Mouse (Mus musculus) adrenal gland, adult (tissue): ENCODE results near the gene Mfsd9.

ENCODE experiments used
- DNase-seq, 2 experiments: peaks; one replicate each; pipeline ENCODE4 v3.0.0; 2022 to 2023; ENCODE audit warnings: low spot score in 1 of 2; ENCODE audit not compliant: inconsistent age in 2 of 2

Mfsd9 gene

GRCm38 (mm10) chr1:40790324-40791141, at the start of gene Mfsd9:
TSS of gene Mfsd9 (minus strand) at chr1:40790687.
- DNase-seq = peak; percentile 93 to 98

- no peak for DNase-seq
Observed at GRCm38 (mm10) chr1:40835468-40835867, 45.0 kb upstream of the Mfsd9 start.

DNA sequence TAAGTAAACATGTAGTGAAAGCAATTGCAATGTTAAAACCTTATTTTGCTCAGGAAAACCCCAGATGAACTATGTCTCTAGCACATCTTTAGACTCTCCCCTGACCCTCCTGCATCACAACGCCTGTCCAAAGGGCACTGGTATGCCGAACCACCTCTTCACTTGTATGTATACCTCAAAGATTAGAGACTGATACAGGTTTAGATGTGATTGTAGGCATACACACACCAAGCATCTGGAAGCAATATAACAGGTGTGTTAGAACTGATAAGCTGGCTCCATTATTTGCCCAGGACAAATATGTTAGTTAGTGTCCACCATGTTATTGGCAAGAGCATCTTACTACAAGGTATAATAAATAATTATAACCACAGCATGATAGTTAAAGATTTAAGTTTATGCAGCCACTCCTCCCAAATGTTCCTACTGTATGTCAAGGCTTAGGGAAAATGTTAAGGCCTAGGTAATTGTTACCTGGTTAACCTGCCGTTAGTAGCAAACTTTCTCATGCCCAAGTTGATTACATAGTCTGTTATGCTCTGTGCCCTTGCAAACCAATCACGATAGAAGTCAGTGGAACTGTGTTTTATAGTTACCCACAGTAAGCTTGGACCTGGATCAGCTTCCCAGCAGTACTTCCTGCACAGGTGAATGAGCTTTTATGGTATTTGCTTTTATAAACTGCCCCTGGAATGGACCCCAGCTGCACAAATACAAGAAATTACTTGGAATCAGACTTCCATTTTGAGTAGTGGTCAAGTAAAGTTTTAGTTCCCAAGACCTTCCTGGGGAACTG, 40.4 kb upstream of the Mfsd9 start:
- no peak for DNase-seq

GRCm38 (mm10) chr1:40829213-40829914, 38.9 kb upstream of the Mfsd9 start:
- peak; percentile 45 to 54 for DNase-seq

- peak; percentile 38 to 53 for DNase-seq
Observed at GRCm38 (mm10) chr1:40825826-40826225, 35.3 kb upstream of the Mfsd9 start.

- DNase-seq = no peak
Observed at GRCm38 (mm10) chr1:40824936-40825335, 34.4 kb upstream of the Mfsd9 start.

DNA sequence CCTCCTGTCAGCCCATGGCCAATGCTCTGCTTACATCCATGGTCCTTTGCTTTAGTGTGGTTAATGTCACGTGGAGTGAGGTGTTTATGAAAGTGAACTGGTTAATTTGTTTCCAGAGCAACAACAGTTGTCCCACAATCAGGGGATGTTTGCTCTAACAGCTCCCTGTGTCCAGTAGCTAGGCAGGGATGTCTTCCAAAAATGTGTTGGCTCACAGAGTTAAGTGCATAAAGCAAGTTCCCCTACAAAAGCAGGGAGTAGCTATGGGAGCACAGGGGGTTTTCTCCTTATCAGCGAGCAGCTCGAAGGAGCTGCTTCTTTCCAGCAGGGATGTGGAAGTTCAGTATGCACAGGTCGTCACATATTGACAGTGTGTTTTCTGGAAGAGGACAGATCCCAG, 34.0 kb upstream of the Mfsd9 start:
- no peak for DNase-seq

- DNase-seq = no peak
Observed at GRCm38 (mm10) chr1:40815071-40815845, 24.8 kb upstream of the Mfsd9 start.

- DNase-seq = no peak
Observed at GRCm38 (mm10) chr1:40808643-40809042, 18.2 kb upstream of the Mfsd9 start.

GRCm38 (mm10) chr1:40805891-40806290, 15.4 kb upstream of the Mfsd9 start:
- no peak for DNase-seq

DNA sequence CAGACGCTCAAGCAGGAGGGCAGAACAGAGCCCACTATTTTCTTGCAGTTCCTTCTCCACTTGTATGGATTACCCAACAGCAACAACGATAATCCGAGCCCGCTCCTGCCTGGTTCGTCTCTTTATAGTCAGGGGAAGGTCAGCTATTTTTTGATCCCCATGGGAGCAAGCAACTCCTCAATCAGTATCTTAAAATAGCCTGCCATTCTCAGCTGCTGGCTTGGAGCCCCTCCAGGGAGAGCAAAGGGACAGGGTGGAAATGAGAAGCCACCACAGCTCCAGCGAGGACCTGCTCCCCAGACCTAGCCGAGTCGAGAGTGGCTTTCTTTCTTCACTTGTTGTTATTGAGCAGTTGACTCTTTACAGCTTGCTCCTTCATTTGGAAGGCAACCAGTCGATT, 14.9 kb upstream of the Mfsd9 start, which contains the start of gene Tmem182:
Tmem182 (plus strand) TSS at position 251 of the 400 bp plus-strand sequence.
- DNase-seq = peak; percentile 16 to 53

DNA sequence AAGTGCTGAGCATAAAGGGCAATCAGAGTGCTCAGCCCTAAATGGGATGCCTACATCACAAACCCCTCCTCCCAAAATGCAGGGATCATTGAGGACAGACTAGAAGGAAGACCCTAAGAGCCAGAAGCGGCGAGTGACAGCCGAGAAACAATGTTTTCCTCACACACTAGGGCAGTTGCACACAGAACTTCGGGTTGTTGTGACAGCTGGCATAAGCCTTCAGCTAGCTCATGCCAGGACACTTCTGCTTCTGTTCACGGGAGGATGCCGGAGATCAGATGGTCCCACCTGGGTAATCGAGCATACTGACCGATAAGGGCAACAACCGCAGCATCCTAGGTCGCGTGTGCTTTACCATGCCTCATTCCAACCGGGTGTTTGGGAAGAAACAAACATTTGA, 13.6 kb upstream of the Mfsd9 start:
- DNase-seq = no peak

GRCm38 (mm10) chr1:40802759-40803158, 12.3 kb upstream of the Mfsd9 start:
- peak; percentile 23 to 80 for DNase-seq

GRCm38 (mm10) chr1:40800908-40801307, 10.4 kb upstream of the Mfsd9 start:
- DNase-seq = no peak

GRCm38 (mm10) chr1:40799121-40799520, 8.6 kb upstream of the Mfsd9 start:
- no peak for DNase-seq

GRCm38 (mm10) chr1:40797348-40797747, 6.9 kb upstream of the Mfsd9 start:
- peak; percentile 65 to 89 for DNase-seq

GRCm38 (mm10) chr1:40795508-40795907, 5.0 kb upstream of the Mfsd9 start:
- no peak for DNase-seq

DNA sequence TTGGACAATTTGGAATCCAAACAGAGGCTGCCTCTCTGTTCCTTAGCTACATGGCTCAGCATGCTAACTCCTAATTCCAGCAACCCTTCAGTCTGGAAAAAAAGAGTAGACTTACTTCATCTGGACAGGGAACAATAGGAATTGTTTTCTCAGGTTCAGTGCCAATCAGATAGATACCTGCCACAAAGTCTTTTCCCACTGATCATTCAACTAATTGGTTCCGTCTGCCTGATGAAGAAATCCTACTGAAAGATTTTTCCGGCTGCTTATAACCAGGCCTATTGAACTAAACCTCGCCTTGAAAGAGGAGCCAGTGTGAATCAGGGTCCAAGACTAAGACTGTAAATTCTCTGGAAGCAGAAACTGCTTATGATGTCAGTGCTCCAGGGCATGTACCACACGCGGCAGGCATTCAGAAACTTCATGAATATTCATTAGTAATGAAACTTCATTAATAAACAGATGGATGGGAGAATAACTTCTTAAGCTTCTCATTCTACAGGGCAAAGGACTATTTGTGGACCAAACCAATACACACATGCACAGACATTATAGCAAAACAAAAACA, 737 bp downstream of the Mfsd9 start:
- DNase-seq = peak in 1 of 2 experiments; percentile 66

DNA sequence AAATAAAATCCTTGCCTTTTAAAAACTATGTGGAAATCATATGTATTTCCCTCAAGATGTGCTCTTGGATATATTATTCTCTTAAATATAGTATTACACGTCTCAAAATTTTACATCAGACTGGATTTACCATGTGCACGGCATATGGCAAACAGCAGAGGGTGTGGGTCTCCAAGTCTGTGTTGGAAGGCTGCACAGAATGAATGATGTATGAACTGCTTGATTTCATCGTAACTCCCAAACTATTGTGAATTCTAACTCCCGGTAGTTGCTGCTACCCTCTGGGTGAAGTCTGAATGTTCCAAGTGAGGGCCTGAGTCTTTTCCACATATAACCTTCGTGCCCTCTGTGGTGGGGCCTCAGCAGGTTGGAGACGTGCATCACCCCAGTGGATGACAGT, 1.5 kb downstream of the Mfsd9 start:
- DNase-seq = no peak

DNA sequence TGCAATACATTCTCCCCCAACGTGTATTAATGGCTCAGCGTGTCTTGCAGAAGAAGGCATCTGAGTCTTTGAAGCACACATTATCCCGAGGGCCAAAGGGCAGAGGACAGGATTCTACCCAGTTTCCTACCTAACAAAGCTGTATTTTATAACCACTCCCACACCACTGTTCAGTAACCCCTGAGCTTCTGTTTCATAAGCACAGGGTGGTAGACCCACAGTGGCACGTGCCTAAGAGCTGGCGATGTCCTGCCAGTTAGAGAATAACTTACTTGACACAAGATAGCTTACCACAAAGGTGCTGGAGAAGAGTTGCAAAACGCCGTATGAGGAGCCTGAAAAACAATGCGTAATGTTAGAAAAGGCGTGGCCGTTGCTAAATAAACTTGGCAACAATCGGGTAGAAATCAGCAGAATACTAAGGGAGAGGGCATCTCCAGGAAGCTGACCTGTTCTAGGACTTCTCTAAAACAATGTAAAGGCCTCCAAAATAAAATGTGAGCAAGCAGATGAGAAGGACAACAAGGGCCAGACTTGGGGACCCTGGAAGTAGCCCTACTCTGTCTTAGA, 4.5 kb downstream of the Mfsd9 start:
- DNase-seq = no peak
